In the genomic region with DNA sequence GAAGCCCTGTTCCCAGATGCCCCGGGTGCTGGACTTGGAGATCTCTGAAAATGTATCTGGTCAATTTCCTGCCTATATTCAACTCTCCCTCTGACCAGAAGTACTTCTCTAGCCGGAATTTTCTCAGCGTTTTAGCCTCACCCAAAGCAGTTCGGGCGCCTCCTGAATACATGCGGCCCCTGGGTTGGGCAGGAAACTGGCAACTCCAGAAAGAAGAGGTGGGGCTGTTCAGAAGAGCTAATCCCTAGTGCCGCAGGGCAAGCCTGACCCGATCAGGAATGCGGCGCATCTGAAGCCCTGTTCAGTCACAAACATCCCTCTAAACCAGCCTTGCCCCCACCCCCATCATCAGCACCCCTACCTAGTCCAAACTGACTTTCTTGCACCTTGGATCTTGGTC, we compare ENCODE assay signal across 8 mouse cellular contexts. TPM values are rescaled to one million over a fixed set of nuclear protein-coding genes. Genes with fewer than 3 reads are reported as not detected.
DNase-seq lines count a peak whose midpoint lies in the region; ATAC-seq and TF ChIP-seq lines count a peak whose summit lies in the region.

No protein-coding gene starts in this region.

- H3K9ac ChIP-seq in kidney, embryonic 14.5 days (ENCODE audit: low read depth, low read length) = peak overlapping the region; percentile 97; the same call in 1 of the 2 replicates
- H3K9ac ChIP-seq in hindbrain, postnatal 0 days (replicated peaks; ENCODE audit: low read length) = peak overlapping the region; percentile 51
- H3K9ac ChIP-seq in midbrain, embryonic 13.5 days (replicated peaks) = peak overlapping the region; percentile 99; the same call in 1 of the 2 replicates

- peak overlapping the region; percentile 99 for H3K27ac ChIP-seq in kidney, embryonic 14.5 days (ENCODE audit: low read depth, low read length)
- H3K27ac ChIP-seq in hindbrain, postnatal 0 days = peak overlapping the region; percentile 88
- peak overlapping the region; percentile 98 for H3K27ac ChIP-seq in midbrain, embryonic 13.5 days

- no peak for TF ChIP-seq CTCF in hindbrain, postnatal 0 days (IDR thresholded peaks at IDR 0.05; ENCODE audit: low read depth)

- DNase-seq in kidney, adult 11 months = no peak
- DNase-seq in embryo, embryonic 11 days = peak; percentile 78
- DNase-seq in hindbrain, postnatal 0 days (ENCODE audit: low spot score) = peak; percentile 39
- no peak for DNase-seq in adrenal gland, postnatal 4 days (ENCODE audit: low spot score in 2 of 2)
- no peak for DNase-seq in left cerebral cortex, postnatal 25 days (ENCODE audit: low spot score in 2 of 2)

- H3K27me3 ChIP-seq in kidney, embryonic 14.5 days (ENCODE audit: control insufficient read depth, insufficient read depth, low read length) = no peaks in the 10 kb centered on the region
- H3K27me3 ChIP-seq in hindbrain, postnatal 0 days (ENCODE audit: insufficient read depth, low read length) = no peaks in the 10 kb centered on the region
- no peaks in the 10 kb centered on the region for H3K27me3 ChIP-seq in midbrain, embryonic 13.5 days

- peak overlapping the region; percentile 77 for H3K4me3 ChIP-seq in kidney, embryonic 14.5 days (ENCODE audit: low read length)
- H3K4me3 ChIP-seq in hindbrain, postnatal 0 days (ENCODE audit: low read length) = peak overlapping the region; percentile 64
- H3K4me3 ChIP-seq in midbrain, embryonic 13.5 days (replicated peaks) = peak overlapping the region; percentile 90

- no peaks in the 10 kb centered on the region for H3K9me3 ChIP-seq in kidney, embryonic 14.5 days (ENCODE audit: control insufficient read depth, low read length)
- H3K9me3 ChIP-seq in hindbrain, postnatal 0 days (ENCODE audit: low read length) = no peaks in the 10 kb centered on the region
- H3K9me3 ChIP-seq in midbrain, embryonic 13.5 days = no peaks in the 10 kb centered on the region

- peak; percentile 18 for ATAC-seq in kidney, embryonic 14.5 days (ENCODE audit: low FRiP score, low TSS enrichment)
- peak; percentile 2; the same call in 1 of the 2 replicates for ATAC-seq in hindbrain, postnatal 0 days
- ATAC-seq in midbrain, embryonic 13.5 days = peak; percentile 19
- ATAC-seq in CD4-positive, CD25-positive, alpha-beta regulatory T cell, adult 4 months = no peak

- H3K4me2 ChIP-seq in kidney, embryonic 14.5 days (replicated peaks; ENCODE audit: low read depth, low read length) = peak overlapping the region; percentile 97
- H3K4me2 ChIP-seq in hindbrain, postnatal 0 days (ENCODE audit: low read depth, low read length) = peak overlapping the region; percentile 77
- H3K4me2 ChIP-seq in midbrain, embryonic 13.5 days (replicated peaks) = peak overlapping the region; percentile 86

- intact Hi-C loops in left cerebral cortex, postnatal 25 days (cut with DNase I) = no loop called here

- H3K36me3 ChIP-seq in kidney, embryonic 14.5 days (ENCODE audit: control insufficient read depth, insufficient read depth, low read length) = peaks cover 18% of the 10 kb centered on the region
- H3K36me3 ChIP-seq in hindbrain, postnatal 0 days (ENCODE audit: insufficient read depth, low read length) = no peaks in the 10 kb centered on the region
- no peaks in the 10 kb centered on the region for H3K36me3 ChIP-seq in midbrain, embryonic 13.5 days

- H3K4me1 ChIP-seq in kidney, embryonic 14.5 days (ENCODE audit: control insufficient read depth, insufficient read depth, low read length) = peaks cover 30% of the 10 kb centered on the region
- peaks cover 12% of the 10 kb centered on the region for H3K4me1 ChIP-seq in hindbrain, postnatal 0 days (ENCODE audit: insufficient read depth, low read length)
- H3K4me1 ChIP-seq in midbrain, embryonic 13.5 days (replicated peaks) = peaks cover 43% of the 10 kb centered on the region

- WGBS in kidney, embryonic 14.5 days = 2% methylated on average over 10 of the region's 10 CpGs
- WGBS in hindbrain, postnatal 0 days = under 1% methylated on average over 10 of the region's 10 CpGs
- under 1% methylated on average over 10 of the region's 10 CpGs for WGBS in midbrain, embryonic 13.5 days

RNA-seq across cellular contexts. Expression of a gene that starts 0.7 kb away (rescaled TPM):
- 5.6 and 14.9 TPM in 2 replicates for polyA plus RNA-seq in kidney, embryonic 14.5 days (2014; fragmentation: Nextera tagmentation; extraction: Ambion mirVana)
- total RNA-seq in hindbrain, postnatal 0 days (2014; rRNA removed) = 2.9 and 4.3 TPM in 2 replicates
- 3.8 and 6.1 TPM in 2 replicates for polyA plus RNA-seq in hindbrain, postnatal 0 days (2015; fragmentation: Nextera tagmentation; extraction: Ambion mirVana)
- 7.9 and 8.1 TPM in 2 replicates for polyA plus RNA-seq in midbrain, embryonic 13.5 days (2015; fragmentation: Nextera tagmentation; extraction: Ambion mirVana)
- 1 to 10 TPM; 8.3 to 9.1 TPM for total RNA-seq in adrenal gland, postnatal 4 days (2021)
- polyA plus RNA-seq in CD4-positive, CD25-positive, alpha-beta regulatory T cell, adult 4 months (2017; shearing (Covaris generic)) = not detected
- total RNA-seq in left cerebral cortex, postnatal 25 days (2021) = 1 to 10 TPM; 1.2 to 2.3 TPM

RNA-seq across cellular contexts. Expression of a gene that starts 10.3 kb away (rescaled TPM):
- 10.0 and 10.4 TPM in 2 replicates for polyA plus RNA-seq in kidney, embryonic 14.5 days (2014; fragmentation: Nextera tagmentation; extraction: Ambion mirVana)
- 10.0 and 16.8 TPM in 2 replicates for total RNA-seq in hindbrain, postnatal 0 days (2014; rRNA removed)
- polyA plus RNA-seq in hindbrain, postnatal 0 days (2015; fragmentation: Nextera tagmentation; extraction: Ambion mirVana) = 12.3 and 13.1 TPM in 2 replicates
- polyA plus RNA-seq in midbrain, embryonic 13.5 days (2015; fragmentation: Nextera tagmentation; extraction: Ambion mirVana) = 30.7 and 32.0 TPM in 2 replicates
- 10 to 100 TPM; 12.0 to 18.2 TPM for total RNA-seq in adrenal gland, postnatal 4 days (2021)
- 1 to 10 TPM; 1.3 to 2.1 TPM for polyA plus RNA-seq in CD4-positive, CD25-positive, alpha-beta regulatory T cell, adult 4 months (2017; shearing (Covaris generic))
- total RNA-seq in left cerebral cortex, postnatal 25 days (2021) = 10 to 100 TPM; 66.7 to 69.0 TPM

RNA-seq across cellular contexts. Expression of a gene that starts 17.0 kb away (rescaled TPM):
- 33.2 and 34.5 TPM in 2 replicates for polyA plus RNA-seq in kidney, embryonic 14.5 days (2014; fragmentation: Nextera tagmentation; extraction: Ambion mirVana)
- total RNA-seq in hindbrain, postnatal 0 days (2014; rRNA removed) = 6.3 and 14.3 TPM in 2 replicates
- polyA plus RNA-seq in hindbrain, postnatal 0 days (2015; fragmentation: Nextera tagmentation; extraction: Ambion mirVana) = 11.2 and 12.0 TPM in 2 replicates
- 32.8 and 34.5 TPM in 2 replicates for polyA plus RNA-seq in midbrain, embryonic 13.5 days (2015; fragmentation: Nextera tagmentation; extraction: Ambion mirVana)
- 10 to 100 TPM; 13.0 to 15.2 TPM for total RNA-seq in adrenal gland, postnatal 4 days (2021)
- polyA plus RNA-seq in CD4-positive, CD25-positive, alpha-beta regulatory T cell, adult 4 months (2017; shearing (Covaris generic)) = 10 to 100 TPM; 50.3 to 54.6 TPM
- 1 to 10 TPM; 8.4 to 9.3 TPM for total RNA-seq in left cerebral cortex, postnatal 25 days (2021)

RNA-seq across cellular contexts. Expression of a gene that starts 29.1 kb away (rescaled TPM):
- 41.0 and 48.8 TPM in 2 replicates for polyA plus RNA-seq in kidney, embryonic 14.5 days (2014; fragmentation: Nextera tagmentation; extraction: Ambion mirVana)
- total RNA-seq in hindbrain, postnatal 0 days (2014; rRNA removed) = 38.2 and 41.3 TPM in 2 replicates
- polyA plus RNA-seq in hindbrain, postnatal 0 days (2015; fragmentation: Nextera tagmentation; extraction: Ambion mirVana) = 14.6 and 16.8 TPM in 2 replicates
- 18.3 and 18.9 TPM in 2 replicates for polyA plus RNA-seq in midbrain, embryonic 13.5 days (2015; fragmentation: Nextera tagmentation; extraction: Ambion mirVana)
- total RNA-seq in adrenal gland, postnatal 4 days (2021) = 10 to 100 TPM; 52.5 to 61.7 TPM
- 10 to 100 TPM; 10.1 to 12.5 TPM for polyA plus RNA-seq in CD4-positive, CD25-positive, alpha-beta regulatory T cell, adult 4 months (2017; shearing (Covaris generic))
- 10 to 100 TPM; 45.2 to 50.6 TPM for total RNA-seq in left cerebral cortex, postnatal 25 days (2021)

RNA-seq across cellular contexts. Expression of a gene that starts 31.1 kb away (rescaled TPM):
- 81.7 and 85.8 TPM in 2 replicates for polyA plus RNA-seq in kidney, embryonic 14.5 days (2014; fragmentation: Nextera tagmentation; extraction: Ambion mirVana)
- 28.5 and 36.5 TPM in 2 replicates for total RNA-seq in hindbrain, postnatal 0 days (2014; rRNA removed)
- polyA plus RNA-seq in hindbrain, postnatal 0 days (2015; fragmentation: Nextera tagmentation; extraction: Ambion mirVana) = 40.9 and 46.5 TPM in 2 replicates
- polyA plus RNA-seq in midbrain, embryonic 13.5 days (2015; fragmentation: Nextera tagmentation; extraction: Ambion mirVana) = 32.6 and 33.1 TPM in 2 replicates
- 10 to 100 TPM; 64.5 to 76.4 TPM for total RNA-seq in adrenal gland, postnatal 4 days (2021)
- polyA plus RNA-seq in CD4-positive, CD25-positive, alpha-beta regulatory T cell, adult 4 months (2017; shearing (Covaris generic)) = not detected
- 1 to 10 TPM; 7.3 to 7.5 TPM for total RNA-seq in left cerebral cortex, postnatal 25 days (2021)

Comparison
In these comparisons a context has a peak if more than half of its experiments do, and no peak if none do; other contexts are left out.
1. DNase-seq: peak in embryo, embryonic 11 days (single experiment) and hindbrain, postnatal 0 days (single experiment); none in kidney, adult 11 months (single experiment), adrenal gland, postnatal 4 days (0 of 2) and left cerebral cortex, postnatal 25 days (0 of 2).
2. Peak in every context shown above with its lines, with median percentiles within 50 percentile points of each other: H3K27ac ChIP-seq, H3K4me2 ChIP-seq, H3K4me3 ChIP-seq and H3K9ac ChIP-seq.